Mouse (Mus musculus): ENCODE results near the gene Uso1. TPM values are rescaled to one million over a fixed set of nuclear protein-coding genes. Genes with fewer than 3 reads are reported as not detected.

Gene Uso1
- polyA plus RNA-seq, 1 experiment from 2014 or later: 42.6 TPM

- H3K9me3 ChIP-seq (replicated peaks): no peaks in the 10 kb centered on the region
- H3K4me2 ChIP-seq: no peak overlapping the region
- peaks cover 15% of the 10 kb centered on the region for H3K27me3 ChIP-seq
- ATAC-seq: no peak
- H3K27ac ChIP-seq: no peak overlapping the region
- WGBS: 94% methylated on average over 5 of the region's 5 CpGs
- H3K36me3 ChIP-seq (ENCODE audit: poor library complexity, severe bottlenecking): no peaks in the 10 kb centered on the region
- H3K9ac ChIP-seq: no peak overlapping the region
- H3K4me1 ChIP-seq: peaks cover 17% of the 10 kb centered on the region
- H3K4me3 ChIP-seq: no peak overlapping the region
Observed at GRCm38 (mm10) chr5:92110818-92111355, 26.9 kb upstream of the Uso1 start.

GRCm38 (mm10) chr5:92112175-92112574 is 25.6 kb upstream of the Uso1 start:
- Histone ChIP-seq H3K4me2 (peak overlapping the region; percentile 40; the same call in 1 of the 2 replicates), H3K27ac (no peak overlapping the region), H3K9ac (no peak overlapping the region), H3K36me3 (ENCODE audit: poor library complexity, severe bottlenecking) (no peaks in the 10 kb centered on the region), H3K27me3 (peaks cover 15% of the 10 kb centered on the region), H3K4me1 (peaks cover 10% of the 10 kb centered on the region), H3K4me3 (no peak overlapping the region), H3K9me3 (replicated peaks) (no peaks in the 10 kb centered on the region)
- ATAC-seq: no peak
- 4% methylated on average over 6 of the region's 6 CpGs for WGBS

- peak overlapping the region; percentile 40 for H3K4me2 ChIP-seq
- H3K4me3 ChIP-seq: no peak overlapping the region
- H3K27me3 ChIP-seq: peaks cover 15% of the 10 kb centered on the region
- ATAC-seq: no peak
- no peaks in the 10 kb centered on the region for H3K36me3 ChIP-seq (ENCODE audit: poor library complexity, severe bottlenecking)
- no peak overlapping the region for H3K9ac ChIP-seq
- peaks cover 14% of the 10 kb centered on the region for H3K4me1 ChIP-seq
- no peak overlapping the region for H3K27ac ChIP-seq
- under 1% methylated on average over 10 of the region's 10 CpGs for WGBS
- no peaks in the 10 kb centered on the region for H3K9me3 ChIP-seq (replicated peaks)
Observed at GRCm38 (mm10) chr5:92112585-92112984, 25.2 kb upstream of the Uso1 start.

- peaks cover 15% of the 10 kb centered on the region for H3K27me3 ChIP-seq
- no peak overlapping the region for H3K4me2 ChIP-seq
- no peak overlapping the region for H3K9ac ChIP-seq
- peaks cover 15% of the 10 kb centered on the region for H3K4me1 ChIP-seq
- H3K27ac ChIP-seq: no peak overlapping the region
- no peak for ATAC-seq
- H3K4me3 ChIP-seq: no peak overlapping the region
- H3K36me3 ChIP-seq (ENCODE audit: poor library complexity, severe bottlenecking): no peaks in the 10 kb centered on the region
- 84% methylated on average over 7 of the region's 7 CpGs for WGBS
- H3K9me3 ChIP-seq (replicated peaks): no peaks in the 10 kb centered on the region
Observed at GRCm38 (mm10) chr5:92113484-92113883, 24.3 kb upstream of the Uso1 start.

- H3K27ac ChIP-seq: no peak overlapping the region
- no peak overlapping the region for H3K4me2 ChIP-seq
- H3K4me1 ChIP-seq: peaks cover 15% of the 10 kb centered on the region
- 93% methylated on average over 6 of the region's 6 CpGs for WGBS
- no peaks in the 10 kb centered on the region for H3K9me3 ChIP-seq (replicated peaks)
- no peak overlapping the region for H3K4me3 ChIP-seq
- no peak overlapping the region for H3K9ac ChIP-seq
- no peak for ATAC-seq
- H3K36me3 ChIP-seq (ENCODE audit: poor library complexity, severe bottlenecking): no peaks in the 10 kb centered on the region
- peaks cover 15% of the 10 kb centered on the region for H3K27me3 ChIP-seq
Observed at GRCm38 (mm10) chr5:92114223-92114622, 23.5 kb upstream of the Uso1 start.

GRCm38 (mm10) chr5:92114939-92115338 is 22.8 kb upstream of the Uso1 start:
- Histone ChIP-seq H3K36me3 (ENCODE audit: poor library complexity, severe bottlenecking) (no peaks in the 10 kb centered on the region), H3K4me2 (no peak overlapping the region), H3K9ac (no peak overlapping the region), H3K4me3 (no peak overlapping the region), H3K27me3 (peaks cover 15% of the 10 kb centered on the region), H3K4me1 (peaks cover 15% of the 10 kb centered on the region), H3K27ac (no peak overlapping the region), H3K9me3 (replicated peaks) (no peaks in the 10 kb centered on the region)
- 95% methylated on average over 2 of the region's 2 CpGs for WGBS
- no peak for ATAC-seq

- H3K9ac ChIP-seq: no peak overlapping the region
- 60% methylated on average over 12 of the region's 12 CpGs for WGBS
- no peaks in the 10 kb centered on the region for H3K9me3 ChIP-seq (replicated peaks)
- peak; percentile 86 for ATAC-seq
- H3K4me1 ChIP-seq: peaks cover 6% of the 10 kb centered on the region
- no peak overlapping the region for H3K4me2 ChIP-seq
- H3K4me3 ChIP-seq: no peak overlapping the region
- peaks cover 8% of the 10 kb centered on the region for H3K27me3 ChIP-seq
- H3K36me3 ChIP-seq (ENCODE audit: poor library complexity, severe bottlenecking): no peaks in the 10 kb centered on the region
- H3K27ac ChIP-seq: no peak overlapping the region
Observed at GRCm38 (mm10) chr5:92117823-92118403, 19.8 kb upstream of the Uso1 start.

- Histone ChIP-seq H3K9ac (no peak overlapping the region), H3K4me3 (no peak overlapping the region), H3K36me3 (ENCODE audit: poor library complexity, severe bottlenecking) (peaks cover 12% of the 10 kb centered on the region; the same call in 1 of the 2 replicates), H3K9me3 (replicated peaks) (no peaks in the 10 kb centered on the region), H3K27me3 (no peaks in the 10 kb centered on the region), H3K27ac (no peak overlapping the region), H3K4me2 (no peak overlapping the region), H3K4me1 (0 out of 2 replicates have a peak, but pooled peaks cover 6% of the 10 kb centered on the region)
- 83% methylated on average over 4 of the region's 4 CpGs for WGBS
- no peak for ATAC-seq
Observed at GRCm38 (mm10) chr5:92121636-92122035, 16.1 kb upstream of the Uso1 start.

- ATAC-seq: no peak
- H3K9ac ChIP-seq: no peak overlapping the region
- H3K4me2 ChIP-seq: no peak overlapping the region
- H3K9me3 ChIP-seq (replicated peaks): no peaks in the 10 kb centered on the region
- WGBS: 77% methylated on average over 3 of the region's 3 CpGs
- peaks cover 15% of the 10 kb centered on the region for H3K36me3 ChIP-seq (ENCODE audit: poor library complexity, severe bottlenecking)
- no peak overlapping the region for H3K27ac ChIP-seq
- H3K4me1 ChIP-seq: peaks cover 8% of the 10 kb centered on the region
- H3K27me3 ChIP-seq: no peaks in the 10 kb centered on the region
- H3K4me3 ChIP-seq: no peak overlapping the region
Observed at GRCm38 (mm10) chr5:92125446-92125845, 12.3 kb upstream of the Uso1 start.

GRCm38 (mm10) chr5:92127141-92127625 is 10.6 kb upstream of the Uso1 start:
- no peak for ATAC-seq
- Histone ChIP-seq H3K4me3 (no peak overlapping the region), H3K4me2 (no peak overlapping the region), H3K27me3 (no peaks in the 10 kb centered on the region), H3K4me1 (peaks cover 8% of the 10 kb centered on the region), H3K27ac (no peak overlapping the region), H3K9ac (no peak overlapping the region), H3K36me3 (ENCODE audit: poor library complexity, severe bottlenecking) (peaks cover 27% of the 10 kb centered on the region), H3K9me3 (replicated peaks) (no peaks in the 10 kb centered on the region)
- WGBS: 78% methylated on average over 9 of the region's 9 CpGs

GRCm38 (mm10) chr5:92127751-92128150 is 10.0 kb upstream of the Uso1 start:
- Histone ChIP-seq H3K4me2 (no peak overlapping the region), H3K4me1 (peaks cover 8% of the 10 kb centered on the region), H3K9ac (no peak overlapping the region), H3K9me3 (replicated peaks) (no peaks in the 10 kb centered on the region), H3K27ac (no peak overlapping the region), H3K4me3 (no peak overlapping the region), H3K27me3 (no peaks in the 10 kb centered on the region), H3K36me3 (ENCODE audit: poor library complexity, severe bottlenecking) (peaks cover 28% of the 10 kb centered on the region)
- no peak for ATAC-seq
- WGBS: 94% methylated on average over 10 of the region's 10 CpGs

- Histone ChIP-seq H3K4me2 (peak overlapping the region; percentile 14; the same call in 1 of the 2 replicates), H3K27ac (no peak overlapping the region), H3K9me3 (replicated peaks) (no peaks in the 10 kb centered on the region), H3K36me3 (ENCODE audit: poor library complexity, severe bottlenecking) (peaks cover 35% of the 10 kb centered on the region), H3K4me3 (no peak overlapping the region), H3K9ac (no peak overlapping the region), H3K4me1 (peaks cover 8% of the 10 kb centered on the region), H3K27me3 (no peaks in the 10 kb centered on the region)
- ATAC-seq: 0 out of 2 replicates have a peak, but pooled peaks have one; percentile 51
- WGBS: 21% methylated on average over 8 of the region's 8 CpGs
Observed at GRCm38 (mm10) chr5:92128570-92128969, 9.2 kb upstream of the Uso1 start.

All from forebrain, embryonic 13.5 days (tissue).